Mouse (Mus musculus): Measurements from ENCODE around the gene Slc28a1.

GRCm38 (mm10) chr7:81093420-81093965, 21.1 kb upstream of the Slc28a1 start:
- TF ChIP-seq EP300 (IDR thresholded peaks at IDR 0.05; ENCODE audit: low read depth in 1 of 2, low read length in 2 of 2) = no peak
- TF ChIP-seq MYC (IDR thresholded peaks at IDR 0.05; ENCODE audit: low read depth, low read length) = no peak
- TF ChIP-seq BHLHE40 (IDR thresholded peaks at IDR 0.05; ENCODE audit: borderline replicate concordance, low read depth, low read length) = no peak

Data from MEL (cell line).